Comparison of ENCODE assay signal across 12 mouse cellular contexts in genomic region chr2:134825645-134826044, GRCm38 (mm10). TPM values are rescaled to one million over a fixed set of nuclear protein-coding genes. Genes with fewer than 3 reads are reported as not detected.
A peak's percentile ranks its signal among the peaks of the same experiment; 100 is the strongest.
DNase-seq lines count a peak whose midpoint lies in the region; ATAC-seq and TF ChIP-seq lines count a peak whose summit lies in the region.
"Had no signal": no experiment of that assay in that cellular context is flagged by ENCODE, and none has a peak within 500 bp of the region (broad histone marks: within the 10 kb centered on the region; RNA-seq: fewer than 3 reads in every experiment).

No protein-coding gene starts in this region.

- no peaks in the 10 kb centered on the region for H3K27me3 ChIP-seq in forebrain, embryonic 16.5 days (replicated peaks; ENCODE audit: control insufficient read depth, insufficient read depth, low read length)
- H3K27me3 ChIP-seq in forebrain, embryonic 10.5 days (ENCODE audit: poor library complexity, severe bottlenecking), result no peaks in the 10 kb centered on the region
- H3K27me3 ChIP-seq in kidney, postnatal 0 days (ENCODE audit: insufficient read depth, low read length), result no peaks in the 10 kb centered on the region
- no peaks in the 10 kb centered on the region for H3K27me3 ChIP-seq in myocyte (ENCODE audit: control insufficient read depth, insufficient read depth, insufficient read length)
- no peaks in the 10 kb centered on the region for H3K27me3 ChIP-seq in midbrain, embryonic 11.5 days (ENCODE audit: control insufficient read depth, insufficient read depth, low read length)

- TF ChIP-seq POLR2A in myocyte (IDR thresholded peaks at IDR 0.05; ENCODE audit: insufficient read length, low read depth), result no peak

- no peaks in the 10 kb centered on the region for H3K79me2 ChIP-seq in myocyte (ENCODE audit: control insufficient read depth, insufficient read depth)

- H3K27ac ChIP-seq in forebrain, embryonic 16.5 days (ENCODE audit: low read length), result peak overlapping the region; percentile 23
- no peak overlapping the region for H3K27ac ChIP-seq in forebrain, embryonic 10.5 days
- no peak overlapping the region for H3K27ac ChIP-seq in kidney, postnatal 0 days
- H3K27ac ChIP-seq in midbrain, embryonic 11.5 days (ENCODE audit: low read depth, low read length), result no peak overlapping the region
- H3K27ac ChIP-seq: macrophage had no signal

- no peak for DNase-seq in forebrain, embryonic 10.5 days (ENCODE audit: extremely low spot score, low spot score)
- DNase-seq in kidney, postnatal 0 days (ENCODE audit: low spot score), result no peak
- no peak for DNase-seq in kidney, adult 11 months
- peak; percentile 13 for DNase-seq in forelimb bud, embryonic 11.5 days (ENCODE audit: low read depth, low spot score)
- DNase-seq in midbrain, embryonic 11.5 days (ENCODE audit: low spot score, missing footprints), result no peak
- no peak for DNase-seq in left cerebral cortex, postnatal 36 days (ENCODE audit: low spot score in 2 of 2)
- DNase-seq: cerebellum, postnatal 25 days; gastrocnemius, postnatal 25 days; thymus, postnatal 14 days had no signal

- no peaks in the 10 kb centered on the region for H3K36me3 ChIP-seq in forebrain, embryonic 16.5 days (ENCODE audit: control insufficient read depth, insufficient read depth)
- H3K36me3 ChIP-seq in forebrain, embryonic 10.5 days (replicated peaks), result no peaks in the 10 kb centered on the region
- H3K36me3 ChIP-seq in kidney, postnatal 0 days (ENCODE audit: insufficient read depth, low read length), result no peaks in the 10 kb centered on the region
- no peaks in the 10 kb centered on the region for H3K36me3 ChIP-seq in myocyte (ENCODE audit: control insufficient read depth, insufficient read depth)
- H3K36me3 ChIP-seq in midbrain, embryonic 11.5 days (ENCODE audit: control insufficient read depth, insufficient read depth, low read length), result no peaks in the 10 kb centered on the region

- H3K9ac ChIP-seq in forebrain, embryonic 16.5 days (replicated peaks; ENCODE audit: low read depth, low read length), result 0 out of 2 replicates have a peak overlapping the region, but pooled peaks have one; percentile 6
- H3K9ac ChIP-seq in kidney, postnatal 0 days (ENCODE audit: low read depth, low read length), result no peak overlapping the region
- no peak overlapping the region for H3K9ac ChIP-seq in midbrain, embryonic 11.5 days (ENCODE audit: low read length)

- peaks cover 17% of the 10 kb centered on the region for H3K4me1 ChIP-seq in forebrain, embryonic 16.5 days (replicated peaks; ENCODE audit: control insufficient read depth, insufficient read depth, low read length)
- H3K4me1 ChIP-seq in forebrain, embryonic 10.5 days, result peaks cover 22% of the 10 kb centered on the region
- H3K4me1 ChIP-seq in kidney, postnatal 0 days (replicated peaks; ENCODE audit: insufficient read depth, low read length), result peaks cover 9% of the 10 kb centered on the region; the same call in 1 of the 2 replicates
- peaks cover 8% of the 10 kb centered on the region for H3K4me1 ChIP-seq in midbrain, embryonic 11.5 days (ENCODE audit: control insufficient read depth, insufficient read depth, low read length)

- no peak overlapping the region for H3K4me2 ChIP-seq in forebrain, embryonic 16.5 days (ENCODE audit: low read length)
- peak overlapping the region; percentile 16; the same call in 1 of the 2 replicates for H3K4me2 ChIP-seq in kidney, postnatal 0 days (ENCODE audit: low read length)
- H3K4me2 ChIP-seq in myocyte (ENCODE audit: low read depth), result peak overlapping the region; percentile 31
- no peak overlapping the region for H3K4me2 ChIP-seq in midbrain, embryonic 11.5 days

- peak; percentile 45 for ATAC-seq in forebrain, embryonic 16.5 days
- no peak; the same call in 1 of the 2 replicates for ATAC-seq in kidney, postnatal 0 days (replicated peaks; ENCODE audit: low FRiP score, low read depth)
- ATAC-seq in midbrain, embryonic 11.5 days (ENCODE audit: low FRiP score), result no peak

- H3K9me3 ChIP-seq in forebrain, embryonic 16.5 days (ENCODE audit: control insufficient read depth, low read length), result no peaks in the 10 kb centered on the region
- no peaks in the 10 kb centered on the region for H3K9me3 ChIP-seq in forebrain, embryonic 10.5 days
- no peaks in the 10 kb centered on the region for H3K9me3 ChIP-seq in kidney, postnatal 0 days (replicated peaks; ENCODE audit: low read length)
- no peaks in the 10 kb centered on the region for H3K9me3 ChIP-seq in midbrain, embryonic 11.5 days (ENCODE audit: control insufficient read depth, low read length)

- no peak for TF ChIP-seq CTCF in kidney, postnatal 0 days (IDR thresholded peaks at IDR 0.05; ENCODE audit: low read depth)

- 19% methylated on average over 7 of the region's 7 CpGs for WGBS in forebrain, embryonic 16.5 days
- WGBS in forebrain, embryonic 10.5 days, result 68% methylated on average over 7 of the region's 7 CpGs
- WGBS in kidney, postnatal 0 days, result 24% methylated on average over 7 of the region's 7 CpGs
- 70% methylated on average over 7 of the region's 7 CpGs for WGBS in midbrain, embryonic 11.5 days

- H3ac ChIP-seq in myocyte (ENCODE audit: control insufficient read depth, insufficient read length), result no peak overlapping the region

- intact Hi-C loops in left cerebral cortex, postnatal 36 days (cut with DNase I), result no loop called here

- H3K4me3 ChIP-seq in forebrain, embryonic 16.5 days (replicated peaks; ENCODE audit: low read length), result no peak overlapping the region
- no peak overlapping the region for H3K4me3 ChIP-seq in forebrain, embryonic 10.5 days
- no peak overlapping the region for H3K4me3 ChIP-seq in kidney, postnatal 0 days (replicated peaks; ENCODE audit: low read depth, low read length)
- H3K4me3 ChIP-seq in myocyte, result no peak overlapping the region
- H3K4me3 ChIP-seq in midbrain, embryonic 11.5 days (ENCODE audit: low read depth, low read length), result no peak overlapping the region

TF ChIP-seq in myocyte, 11 proteins besides CTCF, POLR2A, EP300 and RAD21:
- TF ChIP-seq E2F4 (IDR thresholded peaks at IDR 0.05; ENCODE audit: insufficient read depth) (no peak), TCF12 (IDR thresholded peaks at IDR 0.05; ENCODE audit: insufficient read depth, poor library complexity, severe bottlenecking) (no peak), SRF (IDR thresholded peaks at IDR 0.05; ENCODE audit: control insufficient read depth, insufficient read length, low read depth) (no peak), MAX (IDR thresholded peaks at IDR 0.05; ENCODE audit: low read depth) (no peak), CEBPB (IDR thresholded peaks at IDR 0.05; ENCODE audit: insufficient read depth, poor library complexity, severe bottlenecking) (no peak), MYOG (IDR thresholded peaks at IDR 0.05; ENCODE audit: control insufficient read depth in 1 of 3, insufficient read depth in 1 of 3, insufficient read length in 2 of 3, low read depth in 2 of 3) (peak in 1 of 3 experiments; percentile 11)

RNA-seq across cellular contexts. Expression of gene Plcb1, which starts 39.8 kb away (rescaled TPM):
- polyA plus RNA-seq in forebrain, embryonic 16.5 days (2015; fragmentation: Nextera tagmentation; extraction: Ambion mirVana), result 43.9 and 49.4 TPM in 2 replicates
- 3.7 and 4.2 TPM in 2 replicates for polyA plus RNA-seq in forebrain, embryonic 10.5 days (2016; fragmentation: Nextera tagmentation; extraction: Ambion mirVana)
- 20.8 and 23.1 TPM in 2 replicates for polyA plus RNA-seq in kidney, postnatal 0 days (2015; fragmentation: Nextera tagmentation; extraction: Ambion mirVana)
- polyA plus RNA-seq in myocyte (2012; fragmentation: generic; extraction: Trizol), result 0.76 TPM
- polyA plus RNA-seq in midbrain, embryonic 11.5 days (2014; fragmentation: Nextera tagmentation; extraction: Ambion mirVana), result 5.9 and 6.1 TPM in 2 replicates
- total RNA-seq in left cerebral cortex, postnatal 36 days (2021), result 100 to 1,000 TPM; 186 to 196 TPM

Comparison
In these comparisons a context has a peak if more than half of its experiments do, and no peak if none do; other contexts are left out.
1. H3K4me2 ChIP-seq: peak in kidney, postnatal 0 days (single experiment) and myocyte (single experiment); none in forebrain, embryonic 16.5 days (single experiment) and midbrain, embryonic 11.5 days (single experiment).